Mouse (Mus musculus): ENCODE measurements at regions not wholly inside any gene's neighbourhood (a gene's known extent, or its start where the extent isn't known, plus 50 kb on each side); places are given as distances from the start of the nearest gene placed in this dataset.

DNA sequence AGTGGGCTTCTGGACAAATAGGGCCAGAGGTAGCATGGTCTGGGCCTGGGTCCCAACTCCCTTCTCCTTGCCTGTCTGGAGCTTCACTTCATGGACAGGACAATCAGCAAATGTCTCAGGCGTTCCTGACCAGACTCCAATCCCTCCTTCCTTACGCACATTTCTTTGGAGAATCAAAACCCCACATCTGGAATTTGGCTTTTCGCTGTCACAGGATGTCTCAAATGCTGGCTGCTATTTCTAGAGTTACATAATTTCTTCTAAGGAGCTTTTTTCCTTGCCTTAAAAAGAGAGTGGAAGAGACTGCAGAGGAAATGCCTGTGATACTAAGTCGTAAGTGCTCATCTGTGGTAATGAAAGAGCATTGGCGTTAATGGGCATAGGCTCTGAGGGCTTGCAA is 328.1 kb upstream of the Nfe2l3 start:
- no peak overlapping the region for H3K4me3 ChIP-seq
- no peaks in the 10 kb centered on the region for H3K27me3 ChIP-seq
- 54% methylated on average over 5 of the region's 5 CpGs for WGBS
- no peaks in the 10 kb centered on the region for H3K9me3 ChIP-seq
- H3K4me2 ChIP-seq (replicated peaks) = no peak overlapping the region
- ATAC-seq (ENCODE audit: low FRiP score, low read depth) = no peak
- no peak overlapping the region for H3K9ac ChIP-seq
- H3K36me3 ChIP-seq = no peaks in the 10 kb centered on the region
- H3K27ac ChIP-seq = peak overlapping the region; percentile 6; the same call in 1 of the 2 replicates
- H3K4me1 ChIP-seq = peaks cover 27% of the 10 kb centered on the region; the same call in 1 of the 2 replicates

GRCm38 (mm10) chr6:51108336-51108956 is 324.0 kb upstream of the Nfe2l3 start:
- Histone ChIP-seq H3K9me3 (no peaks in the 10 kb centered on the region), H3K27ac (peak overlapping the region; percentile 23; the same call in 1 of the 2 replicates), H3K4me1 (peaks cover 23% of the 10 kb centered on the region; the same call in 1 of the 2 replicates), H3K4me2 (replicated peaks) (no peak overlapping the region), H3K27me3 (no peaks in the 10 kb centered on the region), H3K4me3 (no peak overlapping the region), H3K36me3 (no peaks in the 10 kb centered on the region), H3K9ac (no peak overlapping the region)
- WGBS = 31% methylated on average over 8 of the region's 8 CpGs
- ATAC-seq (ENCODE audit: low FRiP score, low read depth) = no peak

- no peak for ATAC-seq (ENCODE audit: low FRiP score, low read depth)
Observed at GRCm38 (mm10) chr6:51110596-51110995, 321.9 kb upstream of the Nfe2l3 start.

GRCm38 (mm10) chr6:51114604-51115333 is 317.7 kb upstream of the Nfe2l3 start:
- no peaks in the 10 kb centered on the region for H3K27me3 ChIP-seq
- ATAC-seq (ENCODE audit: low FRiP score, low read depth) = no peak
- no peak overlapping the region for H3K27ac ChIP-seq
- H3K36me3 ChIP-seq = no peaks in the 10 kb centered on the region
- no peaks in the 10 kb centered on the region for H3K9me3 ChIP-seq
- H3K9ac ChIP-seq = no peak overlapping the region
- H3K4me2 ChIP-seq (replicated peaks) = no peak overlapping the region
- 64% methylated on average over 10 of the region's 10 CpGs for WGBS
- H3K4me1 ChIP-seq = peaks cover 15% of the 10 kb centered on the region
- H3K4me3 ChIP-seq = no peak overlapping the region

More at GRCm38 (mm10) chr6:51110596-51110995, 321.9 kb upstream of the Nfe2l3 start:
- Histone ChIP-seq H3K27ac (no peak overlapping the region), H3K4me1 (peaks cover 13% of the 10 kb centered on the region; the same call in 1 of the 2 replicates), H3K36me3 (no peaks in the 10 kb centered on the region), H3K4me3 (no peak overlapping the region), H3K27me3 (no peaks in the 10 kb centered on the region), H3K4me2 (replicated peaks) (no peak overlapping the region), H3K9ac (no peak overlapping the region), H3K9me3 (no peaks in the 10 kb centered on the region)
- 96% methylated on average over 3 of the region's 3 CpGs for WGBS

DNA sequence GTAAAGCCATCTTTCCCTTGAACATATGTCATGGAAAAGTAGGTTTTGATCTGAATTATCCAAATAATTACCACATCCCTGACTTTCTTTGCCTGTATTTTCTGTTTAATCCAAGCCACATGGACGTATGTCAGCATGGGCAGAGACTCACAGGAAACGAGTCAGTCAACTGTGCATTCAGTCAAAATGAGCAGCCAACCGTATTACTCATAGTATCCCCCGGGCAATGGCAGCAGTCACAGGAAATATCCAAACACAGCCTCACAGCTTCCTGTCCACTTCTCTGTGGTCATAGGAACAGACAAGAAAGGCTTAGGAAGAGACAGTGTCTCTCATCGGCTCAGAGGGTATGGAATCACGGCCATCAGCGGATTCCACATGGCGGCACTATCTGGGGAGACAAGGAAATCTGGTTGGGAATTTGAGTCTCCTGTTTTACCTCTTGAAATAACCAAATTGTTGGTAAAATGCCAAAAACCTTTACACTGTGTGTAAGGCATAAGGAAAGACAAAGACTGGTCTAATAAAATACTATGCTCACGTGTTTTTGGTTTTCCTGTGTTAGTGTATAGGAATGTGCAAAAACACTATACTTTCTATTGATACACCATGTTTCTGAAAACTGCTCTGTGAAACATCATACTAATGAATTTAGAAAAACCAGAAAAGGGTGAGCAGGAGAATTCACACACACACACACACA is 313.5 kb upstream of the Nfe2l3 start:
- 41% methylated on average over 9 of the region's 9 CpGs for WGBS
- Histone ChIP-seq H3K9me3 (no peaks in the 10 kb centered on the region), H3K36me3 (no peaks in the 10 kb centered on the region), H3K27ac (peak overlapping the region; percentile 63; the same call in 1 of the 2 replicates), H3K4me3 (no peak overlapping the region), H3K27me3 (peaks cover 18% of the 10 kb centered on the region), H3K4me2 (replicated peaks) (no peak overlapping the region), H3K9ac (no peak overlapping the region), H3K4me1 (peaks cover 23% of the 10 kb centered on the region)
- peak; percentile 40; the same call in 1 of the 2 replicates for ATAC-seq (ENCODE audit: low FRiP score, low read depth)

DNA sequence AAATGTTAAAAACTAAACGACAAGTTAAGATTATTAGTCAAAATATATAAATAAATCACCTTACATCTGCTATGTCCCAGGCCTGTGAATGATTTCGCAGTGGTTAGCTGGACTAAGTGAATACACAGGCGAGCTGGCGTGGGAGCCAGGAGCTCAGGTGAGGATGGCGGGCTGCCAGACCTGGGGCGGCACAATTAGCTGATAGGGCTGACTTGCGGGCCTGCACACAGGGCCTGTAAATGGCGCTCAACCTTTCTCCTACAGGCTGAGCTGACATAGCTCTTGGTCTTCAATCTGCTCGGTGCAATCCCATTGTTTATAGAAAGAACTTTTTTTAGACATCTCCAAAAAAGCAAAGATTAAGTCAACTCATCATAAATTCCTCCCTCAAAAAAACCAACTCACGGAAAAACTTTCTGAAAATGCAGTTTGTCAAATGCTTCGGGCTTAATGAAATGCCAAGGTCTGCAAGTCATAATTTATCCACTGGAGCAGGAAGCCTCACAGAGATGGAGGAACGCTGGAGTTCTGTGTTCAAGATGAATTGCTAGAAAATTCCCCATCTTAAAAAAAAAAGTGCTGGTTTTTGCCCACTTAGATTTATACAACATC is 312.7 kb upstream of the Nfe2l3 start:
- Histone ChIP-seq H3K27ac (peak overlapping the region; percentile 63; the same call in 1 of the 2 replicates), H3K36me3 (no peaks in the 10 kb centered on the region), H3K9ac (no peak overlapping the region), H3K9me3 (no peaks in the 10 kb centered on the region), H3K4me2 (replicated peaks) (peak overlapping the region; percentile 16; the same call in 1 of the 2 replicates), H3K27me3 (peaks cover 18% of the 10 kb centered on the region), H3K4me3 (no peak overlapping the region), H3K4me1 (peaks cover 27% of the 10 kb centered on the region)
- ATAC-seq (ENCODE audit: low FRiP score, low read depth) = no peak; the same call in 1 of the 2 replicates
- 32% methylated on average over 12 of the region's 12 CpGs for WGBS

DNA sequence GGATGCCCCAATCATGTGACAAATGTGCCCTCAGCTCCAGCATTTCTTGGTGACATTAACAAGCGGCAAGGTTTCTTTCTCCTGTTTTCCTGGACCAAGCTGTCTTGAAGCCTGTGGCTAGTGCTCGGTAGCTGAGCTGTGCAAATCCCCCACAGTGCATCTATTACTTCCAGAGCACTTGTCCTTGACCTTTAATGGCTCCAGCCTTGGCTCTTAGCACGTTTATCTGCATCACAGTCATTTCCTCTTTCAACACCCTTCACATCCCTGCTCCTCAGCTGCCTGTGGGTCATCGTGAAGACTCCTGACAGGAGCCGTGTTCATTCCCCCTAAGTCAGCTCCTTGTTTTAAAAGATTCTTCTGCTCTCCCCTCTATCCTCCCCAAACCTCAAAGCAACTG is 309.5 kb upstream of the Nfe2l3 start:
- Histone ChIP-seq H3K4me3 (no peak overlapping the region), H3K27ac (no peak overlapping the region), H3K4me2 (replicated peaks) (no peak overlapping the region), H3K36me3 (no peaks in the 10 kb centered on the region), H3K27me3 (peaks cover 21% of the 10 kb centered on the region), H3K9me3 (no peaks in the 10 kb centered on the region), H3K9ac (no peak overlapping the region), H3K4me1 (peaks cover 40% of the 10 kb centered on the region)
- WGBS = 28% methylated on average over 5 of the region's 5 CpGs
- no peak for ATAC-seq (ENCODE audit: low FRiP score, low read depth)

DNA sequence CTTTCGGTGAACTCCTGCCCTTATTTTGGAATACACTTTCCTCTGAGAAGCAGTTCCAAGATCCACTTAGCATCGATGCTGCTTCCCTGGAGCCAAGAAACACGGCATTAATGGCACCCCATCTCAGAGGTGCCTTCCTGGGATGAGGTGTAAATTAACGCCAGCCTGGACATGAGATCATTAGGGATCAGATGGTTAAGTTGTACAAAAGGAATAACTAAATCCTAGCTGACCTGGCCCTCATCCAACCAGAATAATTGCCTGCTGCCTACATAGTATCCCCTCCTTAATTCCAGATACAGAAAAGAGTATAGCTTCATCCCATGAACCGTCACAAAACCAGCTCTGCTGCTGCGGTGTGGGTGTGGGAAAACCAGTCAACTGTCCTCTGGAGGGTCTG is 304.6 kb upstream of the Nfe2l3 start:
- Histone ChIP-seq H3K4me1 (peaks cover 36% of the 10 kb centered on the region), H3K27me3 (peaks cover 17% of the 10 kb centered on the region), H3K9ac (no peak overlapping the region), H3K9me3 (no peaks in the 10 kb centered on the region), H3K4me2 (replicated peaks) (no peak overlapping the region), H3K4me3 (no peak overlapping the region), H3K27ac (no peak overlapping the region; the same call in 1 of the 2 replicates), H3K36me3 (no peaks in the 10 kb centered on the region)
- WGBS = 46% methylated on average over 6 of the region's 6 CpGs
- peak; percentile 59; the same call in 1 of the 2 replicates for ATAC-seq (ENCODE audit: low FRiP score, low read depth)

GRCm38 (mm10) chr6:51129096-51129495 is 303.4 kb upstream of the Nfe2l3 start:
- Histone ChIP-seq H3K9ac (no peak overlapping the region), H3K4me1 (peaks cover 35% of the 10 kb centered on the region), H3K9me3 (no peaks in the 10 kb centered on the region), H3K27me3 (0 out of 2 replicates have a peak, but pooled peaks cover 13% of the 10 kb centered on the region), H3K4me2 (replicated peaks) (peak overlapping the region; percentile 39), H3K27ac (no peak overlapping the region), H3K36me3 (no peaks in the 10 kb centered on the region), H3K4me3 (no peak overlapping the region)
- 40% methylated on average over 13 of the region's 13 CpGs for WGBS
- ATAC-seq (ENCODE audit: low FRiP score, low read depth) = peak; percentile 40; the same call in 1 of the 2 replicates

DNA sequence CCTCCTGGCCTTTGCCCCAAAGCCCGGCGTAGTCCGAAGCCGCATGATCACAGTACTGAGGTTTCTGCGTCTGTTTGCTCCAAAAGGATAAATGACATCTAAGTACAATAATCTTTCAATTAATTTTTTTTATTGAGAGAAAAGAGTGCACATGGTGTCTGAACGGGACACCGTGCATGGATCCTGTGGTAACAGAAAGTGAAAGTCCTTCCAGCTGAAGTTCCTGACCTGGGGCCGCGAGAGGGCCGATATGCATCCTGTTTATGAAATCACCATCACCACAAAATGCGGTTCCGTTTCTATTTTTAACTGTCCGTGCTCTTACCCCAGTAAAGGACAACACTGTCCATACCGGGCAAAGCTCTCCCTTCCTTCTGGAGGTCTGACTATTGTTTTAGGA is 302.9 kb upstream of the Nfe2l3 start:
- no peaks in the 10 kb centered on the region for H3K36me3 ChIP-seq
- 43% methylated on average over 14 of the region's 14 CpGs for WGBS
- H3K9ac ChIP-seq = no peak overlapping the region
- 0 out of 2 replicates have a peak overlapping the region, but pooled peaks have one; percentile 4 for H3K4me3 ChIP-seq
- no peak overlapping the region for H3K27ac ChIP-seq
- peaks cover 31% of the 10 kb centered on the region for H3K4me1 ChIP-seq
- peak overlapping the region; percentile 39 for H3K4me2 ChIP-seq (replicated peaks)
- H3K9me3 ChIP-seq = no peaks in the 10 kb centered on the region
- ATAC-seq (ENCODE audit: low FRiP score, low read depth) = no peak
- H3K27me3 ChIP-seq = 0 out of 2 replicates have a peak, but pooled peaks cover 13% of the 10 kb centered on the region

DNA sequence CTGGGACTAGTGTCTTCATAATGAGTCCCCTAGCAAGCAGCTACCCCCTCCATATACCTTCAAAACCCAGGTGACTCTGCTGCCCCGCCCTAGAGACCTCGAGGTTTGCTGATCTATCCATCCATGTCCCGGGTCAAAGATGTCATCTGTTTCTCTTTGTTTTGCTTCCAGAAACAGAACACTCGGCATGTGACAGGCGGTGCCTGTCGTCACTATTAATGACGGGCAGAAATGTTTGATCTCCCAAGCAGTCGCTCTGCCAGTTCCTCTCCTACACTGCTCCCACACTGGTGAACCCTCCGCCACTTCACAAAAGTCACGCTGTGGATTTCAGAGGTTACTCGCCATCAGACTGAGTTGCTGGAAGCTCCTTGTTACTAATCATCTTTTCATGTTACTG is 287.7 kb upstream of the Nfe2l3 start:
- Histone ChIP-seq H3K4me2 (replicated peaks) (no peak overlapping the region), H3K9me3 (no peaks in the 10 kb centered on the region), H3K4me1 (peaks cover 16% of the 10 kb centered on the region), H3K4me3 (no peak overlapping the region), H3K27ac (no peak overlapping the region), H3K27me3 (peaks cover 15% of the 10 kb centered on the region; the same call in 1 of the 2 replicates), H3K9ac (no peak overlapping the region), H3K36me3 (no peaks in the 10 kb centered on the region)
- 51% methylated on average over 11 of the region's 11 CpGs for WGBS
- no peak for ATAC-seq (ENCODE audit: low FRiP score, low read depth)
